Mouse (Mus musculus): ENCODE results near the gene Pms1. TPM values are rescaled to one million over a fixed set of nuclear protein-coding genes. Genes with fewer than 3 reads are reported as not detected.
"Not testable (repeated sequence)": the region's sequence is repeated elsewhere in the genome, so short reads cannot be mapped to it uniquely, and the experiment has no call there.

Gene Pms1
- polyA plus RNA-seq, 1 experiment from 2014 or later: 26.6 TPM

GRCm38 (mm10) chr1:53291197-53291596 lies 5.6 kb downstream of the Pms1 start:
- WGBS: 85% methylated on average over 3 of the region's 3 CpGs
- peaks cover 2% of the 10 kb centered on the region; the same call in 1 of the 2 replicates for H3K36me3 ChIP-seq

DNA sequence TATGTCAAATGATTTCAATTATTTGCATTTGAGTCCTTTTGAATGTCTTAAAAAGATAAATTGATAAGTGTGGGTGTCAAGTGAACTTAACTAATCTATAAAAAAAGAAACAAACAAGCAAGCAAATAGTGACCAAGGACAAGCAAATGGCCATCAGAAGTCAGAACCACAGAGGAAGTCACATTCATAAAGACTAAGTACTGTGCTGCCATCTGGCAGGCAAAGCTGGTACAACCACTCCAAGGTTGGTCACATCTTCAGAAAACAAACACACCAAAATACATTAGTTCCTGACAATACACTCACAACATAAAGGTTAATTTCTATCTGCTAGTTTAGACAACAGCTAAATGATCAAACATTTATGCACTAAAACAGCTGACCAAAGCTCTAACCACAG lies 24.2 kb downstream of the Pms1 start:
- Histone ChIP-seq H3K9me3 (no peaks in the 10 kb centered on the region), H3K36me3 (peaks cover under 1% of the 10 kb centered on the region; the same call in 1 of the 2 replicates), H3K9ac (no peak overlapping the region), H3K4me3 (no peak overlapping the region), H3K4me2 (replicated peaks) (no peak overlapping the region), H3K4me1 (no peaks in the 10 kb centered on the region), H3K27ac (no peak overlapping the region), H3K27me3 (no peaks in the 10 kb centered on the region)
- no peak for ATAC-seq (ENCODE audit: low FRiP score, low read depth)

More at GRCm38 (mm10) chr1:53291197-53291596, 5.6 kb downstream of the Pms1 start:
- H3K4me1 ChIP-seq: peaks cover 4% of the 10 kb centered on the region; the same call in 1 of the 2 replicates
- H3K4me3 ChIP-seq: no peak overlapping the region
- no peak overlapping the region for H3K9ac ChIP-seq
- ATAC-seq (ENCODE audit: low FRiP score, low read depth): no peak
- H3K27me3 ChIP-seq: no peaks in the 10 kb centered on the region
- H3K4me2 ChIP-seq (replicated peaks): no peak overlapping the region
- H3K9me3 ChIP-seq: 0 out of 2 replicates have a peak, but pooled peaks cover 3% of the 10 kb centered on the region
- no peak overlapping the region for H3K27ac ChIP-seq

GRCm38 (mm10) chr1:53269901-53270300 lies 26.9 kb downstream of the Pms1 start:
- WGBS: 86% methylated on average over 3 of the region's 3 CpGs
- Histone ChIP-seq H3K27ac (no peak overlapping the region), H3K4me3 (no peak overlapping the region), H3K4me1 (no peaks in the 10 kb centered on the region), H3K9me3 (peaks cover 4% of the 10 kb centered on the region; the same call in 1 of the 2 replicates), H3K9ac (no peak overlapping the region), H3K4me2 (replicated peaks) (no peak overlapping the region), H3K27me3 (no peaks in the 10 kb centered on the region), H3K36me3 (peaks cover 9% of the 10 kb centered on the region)
- ATAC-seq (ENCODE audit: low FRiP score, low read depth): no peak

GRCm38 (mm10) chr1:53264958-53265612 lies 31.7 kb downstream of the Pms1 start:
- not testable (repeated sequence) for H3K27ac ChIP-seq; H3K4me3 ChIP-seq; H3K27me3 ChIP-seq; H3K4me2 ChIP-seq (replicated peaks); H3K9ac ChIP-seq; ATAC-seq (ENCODE audit: low FRiP score, low read depth); H3K4me1 ChIP-seq; H3K9me3 ChIP-seq
- peaks cover 13% of the 10 kb centered on the region for H3K36me3 ChIP-seq

DNA sequence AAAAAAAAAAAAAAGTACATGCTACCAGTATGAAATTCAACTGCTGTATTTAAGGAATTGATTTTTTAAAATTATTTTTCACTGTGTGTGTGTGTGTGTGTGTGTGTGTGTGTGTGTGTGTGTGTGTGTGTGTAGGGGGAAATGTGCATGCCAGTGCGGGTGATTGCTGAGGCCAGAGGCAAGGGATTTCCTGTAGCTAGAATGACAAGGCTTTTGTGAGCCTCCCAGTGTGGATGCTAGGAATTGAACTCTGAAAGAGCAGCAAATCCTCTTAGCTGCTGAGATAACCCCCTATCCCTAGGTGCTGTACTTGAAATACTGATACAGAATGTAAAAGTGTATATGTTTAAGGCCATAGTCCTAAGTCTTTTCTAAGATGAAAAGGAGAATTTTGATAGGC lies 70.8 kb downstream of the Pms1 start:
- Histone ChIP-seq H3K9ac (no peak overlapping the region), H3K27ac (no peak overlapping the region), H3K4me1 (no peaks in the 10 kb centered on the region), H3K4me3 (no peak overlapping the region), H3K4me2 (replicated peaks) (no peak overlapping the region), H3K9me3 (0 out of 2 replicates have a peak, but pooled peaks cover 3% of the 10 kb centered on the region), H3K27me3 (no peaks in the 10 kb centered on the region), H3K36me3 (peaks cover 5% of the 10 kb centered on the region; the same call in 1 of the 2 replicates)
- 71% methylated on average over 1 of the region's 1 CpGs for WGBS
- ATAC-seq (ENCODE audit: low FRiP score, low read depth): no peak

DNA sequence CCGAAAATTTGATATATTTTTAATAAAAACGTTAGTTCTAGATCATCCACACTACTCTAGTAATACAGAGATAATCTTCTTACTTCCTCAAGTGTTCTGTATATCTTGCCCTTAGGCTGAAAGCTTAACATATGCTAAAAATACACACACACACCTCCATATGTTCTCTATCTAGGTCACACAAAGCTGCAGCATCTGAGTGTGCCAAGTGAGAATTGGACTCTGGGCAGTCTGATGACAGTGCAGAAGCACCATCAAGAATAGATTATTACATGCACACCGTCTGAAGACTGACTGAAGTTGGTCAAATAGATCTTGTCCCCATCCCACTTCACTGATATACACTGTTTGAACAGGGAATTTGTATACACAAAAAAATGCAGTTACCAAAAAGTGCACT lies 71.2 kb downstream of the Pms1 start:
- ATAC-seq (ENCODE audit: low FRiP score, low read depth): no peak
- Histone ChIP-seq H3K36me3 (peaks cover 5% of the 10 kb centered on the region; the same call in 1 of the 2 replicates), H3K4me1 (no peaks in the 10 kb centered on the region), H3K27ac (no peak overlapping the region), H3K4me2 (replicated peaks) (no peak overlapping the region), H3K9me3 (0 out of 2 replicates have a peak, but pooled peaks cover 3% of the 10 kb centered on the region), H3K9ac (no peak overlapping the region), H3K27me3 (no peaks in the 10 kb centered on the region), H3K4me3 (no peak overlapping the region)
- 80% methylated on average over 3 of the region's 3 CpGs for WGBS

DNA sequence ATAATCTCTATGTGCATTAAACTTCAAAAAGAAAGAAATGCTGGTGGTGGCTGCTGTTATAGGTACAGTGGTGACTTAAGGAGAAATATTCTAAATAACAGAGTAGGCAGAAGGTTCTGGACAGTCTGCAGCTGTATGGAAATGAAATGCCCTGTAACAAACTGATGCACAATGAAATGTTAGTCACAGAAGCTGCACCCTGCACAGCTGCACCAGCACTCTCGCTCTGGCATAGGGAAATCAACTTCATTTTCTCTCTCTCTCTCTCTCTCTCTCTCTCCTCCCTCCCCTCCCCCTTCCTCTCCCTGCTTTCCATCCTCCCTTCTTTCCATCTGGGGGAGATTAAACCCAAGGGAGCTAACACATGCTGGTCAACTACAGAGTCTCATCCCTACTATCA lies 72.0 kb downstream of the Pms1 start:
- no peak for ATAC-seq (ENCODE audit: low FRiP score, low read depth)
- H3K4me2 ChIP-seq (replicated peaks): no peak overlapping the region
- 64% methylated on average over 1 of the region's 1 CpGs for WGBS
- peaks cover 5% of the 10 kb centered on the region; the same call in 1 of the 2 replicates for H3K36me3 ChIP-seq
- no peak overlapping the region for H3K27ac ChIP-seq
- no peak overlapping the region for H3K9ac ChIP-seq
- no peaks in the 10 kb centered on the region for H3K27me3 ChIP-seq
- no peak overlapping the region for H3K4me3 ChIP-seq
- H3K9me3 ChIP-seq: 0 out of 2 replicates have a peak, but pooled peaks cover 3% of the 10 kb centered on the region
- no peaks in the 10 kb centered on the region for H3K4me1 ChIP-seq

DNA sequence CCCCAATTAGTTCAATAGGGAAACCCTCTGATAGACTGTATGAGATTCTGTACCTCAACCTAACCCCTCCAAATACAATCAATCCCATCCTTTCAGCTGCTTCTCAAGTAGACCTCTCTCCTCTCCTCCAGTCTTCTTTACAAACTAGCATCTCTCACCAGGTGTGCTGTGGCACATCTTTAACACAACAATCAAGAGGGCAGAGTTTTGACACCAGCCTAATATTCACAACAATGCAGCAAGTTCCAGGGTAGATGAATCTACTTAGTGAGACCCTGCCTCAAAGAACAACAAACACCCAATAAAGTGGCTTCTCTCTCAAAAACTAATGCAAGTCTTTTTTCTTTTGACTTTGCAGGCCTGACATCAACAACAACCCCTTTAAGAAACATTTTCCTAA lies 86.7 kb downstream of the Pms1 start:
- H3K9me3 ChIP-seq: no peaks in the 10 kb centered on the region
- no peak overlapping the region for H3K27ac ChIP-seq
- H3K9ac ChIP-seq: no peak overlapping the region
- ATAC-seq (ENCODE audit: low FRiP score, low read depth): no peak
- no peak overlapping the region for H3K4me2 ChIP-seq (replicated peaks)
- H3K36me3 ChIP-seq: peaks cover 6% of the 10 kb centered on the region
- peaks cover 8% of the 10 kb centered on the region; the same call in 1 of the 2 replicates for H3K4me1 ChIP-seq
- H3K4me3 ChIP-seq: no peak overlapping the region
- H3K27me3 ChIP-seq: peaks cover 12% of the 10 kb centered on the region

- 94% methylated on average over 2 of the region's 2 CpGs for WGBS
- ATAC-seq (ENCODE audit: low FRiP score, low read depth): no peak
- H3K9me3 ChIP-seq: no peaks in the 10 kb centered on the region
- no peak overlapping the region for H3K9ac ChIP-seq
- H3K27me3 ChIP-seq: peaks cover 43% of the 10 kb centered on the region
- H3K27ac ChIP-seq: no peak overlapping the region
- no peak overlapping the region for H3K4me3 ChIP-seq
- H3K4me2 ChIP-seq (replicated peaks): no peak overlapping the region
- H3K36me3 ChIP-seq: peaks cover 6% of the 10 kb centered on the region
- peaks cover 17% of the 10 kb centered on the region for H3K4me1 ChIP-seq
These were observed 92.9 kb downstream of the Pms1 start for GRCm38 (mm10) chr1:53203902-53204301.

DNA sequence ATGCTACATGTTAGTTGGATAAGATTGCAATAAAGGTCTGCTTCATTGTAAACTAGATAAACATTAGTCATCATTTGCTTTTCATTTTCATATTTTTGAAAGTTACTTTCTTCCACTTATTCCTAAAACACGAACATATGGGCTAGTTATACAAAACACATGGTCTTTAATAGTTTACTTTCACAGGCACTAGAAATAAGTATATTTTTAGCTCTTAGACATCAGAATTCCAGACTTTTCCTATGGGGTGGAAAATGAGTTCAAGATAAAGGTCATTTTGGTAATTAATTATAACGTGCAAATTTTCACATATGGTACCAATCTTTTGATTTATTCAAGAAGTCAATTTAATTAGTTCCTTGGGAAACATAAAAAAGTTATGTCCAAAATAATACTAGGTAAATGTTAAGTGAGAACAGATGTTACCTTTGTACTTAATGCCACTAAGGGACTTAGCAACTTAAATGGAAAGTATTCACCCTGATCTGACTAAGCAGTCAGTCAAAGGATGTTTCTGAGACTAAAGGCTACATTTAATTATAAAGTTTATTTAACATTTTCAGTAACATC lies 95.1 kb downstream of the Pms1 start:
- no peak overlapping the region for H3K4me2 ChIP-seq (replicated peaks)
- H3K36me3 ChIP-seq: peaks cover 5% of the 10 kb centered on the region
- peaks cover 37% of the 10 kb centered on the region for H3K4me1 ChIP-seq
- no peak overlapping the region for H3K4me3 ChIP-seq
- WGBS: 12% methylated on average over 2 of the region's 2 CpGs
- H3K27me3 ChIP-seq: peaks cover 51% of the 10 kb centered on the region
- ATAC-seq (ENCODE audit: low FRiP score, low read depth): peak; percentile 72
- H3K9me3 ChIP-seq: no peaks in the 10 kb centered on the region
- no peak overlapping the region for H3K27ac ChIP-seq
- H3K9ac ChIP-seq: no peak overlapping the region

GRCm38 (mm10) chr1:53194536-53194935 lies 102.3 kb downstream of the Pms1 start:
- H3K9ac ChIP-seq: no peak overlapping the region

DNA sequence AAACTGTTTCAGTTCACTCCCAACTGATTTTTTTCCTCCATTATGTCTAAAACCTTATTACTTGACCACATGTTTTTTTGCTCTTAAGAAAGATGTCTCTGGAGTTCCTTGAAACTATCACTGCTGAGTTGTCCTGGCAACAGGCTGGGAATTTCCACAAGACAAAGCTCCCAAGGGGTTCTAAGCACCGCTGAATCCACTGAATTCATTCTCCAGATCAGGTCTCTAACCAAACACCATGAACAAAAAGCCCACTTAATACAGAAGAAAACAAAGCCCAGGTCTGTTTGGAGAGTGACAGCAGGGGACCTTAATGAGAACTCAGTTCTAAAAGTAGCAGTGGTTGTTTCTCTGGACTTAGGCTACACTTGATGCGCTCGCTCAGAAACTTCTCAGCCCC lies 105.6 kb downstream of the Pms1 start:
- Histone ChIP-seq H3K4me3 (no peak overlapping the region), H3K36me3 (peaks cover 13% of the 10 kb centered on the region), H3K9me3 (no peaks in the 10 kb centered on the region), H3K27me3 (peaks cover 2% of the 10 kb centered on the region; the same call in 1 of the 2 replicates), H3K9ac (no peak overlapping the region), H3K27ac (no peak overlapping the region), H3K4me1 (peaks cover 7% of the 10 kb centered on the region; the same call in 1 of the 2 replicates), H3K4me2 (replicated peaks) (no peak overlapping the region)
- WGBS: 68% methylated on average over 3 of the region's 3 CpGs
- ATAC-seq (ENCODE audit: low FRiP score, low read depth): 0 out of 2 replicates have a peak, but pooled peaks have one; percentile 36

More at GRCm38 (mm10) chr1:53194536-53194935, 102.3 kb downstream of the Pms1 start:
- Histone ChIP-seq H3K27ac (no peak overlapping the region), H3K36me3 (0 out of 2 replicates have a peak, but pooled peaks cover 2% of the 10 kb centered on the region), H3K4me3 (no peak overlapping the region), H3K4me2 (replicated peaks) (no peak overlapping the region), H3K9me3 (no peaks in the 10 kb centered on the region), H3K27me3 (peaks cover 12% of the 10 kb centered on the region), H3K4me1 (peaks cover 30% of the 10 kb centered on the region)
- WGBS: 90% methylated on average over 3 of the region's 3 CpGs
- ATAC-seq (ENCODE audit: low FRiP score, low read depth): no peak
